Mouse (Mus musculus) heart, postnatal 0 days (tissue): ENCODE data around the gene Ramp1.

ENCODE experiments used
- CTCF ChIP-seq: IDR thresholded peaks from 2 replicates; pipeline ENCODE4 v1.5.1; 2016; ENCODE audit warnings: antibody characterized with exemption, control low read depth, low read depth
- EP300 ChIP-seq: IDR thresholded peaks from 2 replicates; pipeline ENCODE4 v1.6.1; 2016; ENCODE audit warnings: antibody characterized with exemption, low read depth

GRCm38 (mm10) chr1:91193242-91193641 lies 13.6 kb downstream of the Ramp1 start:
- TF ChIP-seq CTCF (no peak), EP300 (no peak)
